Mouse (Mus musculus) right cerebral cortex, postnatal 4 days (tissue): ENCODE data around the gene Zfand3.

Source experiments
- DNase-seq: peaks from one replicate; pipeline ENCODE4 v3.0.0-alpha.2; 2022

The Zfand3 gene

GRCm38 (mm10) chr17:30236611-30237010 is 232.1 kb downstream of the Zfand3 start:
- no peak for DNase-seq

- no peak for DNase-seq
These were observed 233.1 kb downstream of the Zfand3 start for GRCm38 (mm10) chr17:30237600-30237999.

- DNase-seq, result no peak
These were observed 234.9 kb downstream of the Zfand3 start for GRCm38 (mm10) chr17:30239458-30239857.

GRCm38 (mm10) chr17:30240659-30241058 is 236.1 kb downstream of the Zfand3 start:
- no peak for DNase-seq

GRCm38 (mm10) chr17:30241061-30241460 is 236.5 kb downstream of the Zfand3 start:
- no peak for DNase-seq

- DNase-seq, result no peak
These were observed 237.3 kb downstream of the Zfand3 start for GRCm38 (mm10) chr17:30241720-30242322.

GRCm38 (mm10) chr17:30242647-30243046 is 238.1 kb downstream of the Zfand3 start:
- no peak for DNase-seq

- no peak for DNase-seq
These were observed 239.0 kb downstream of the Zfand3 start for GRCm38 (mm10) chr17:30243540-30243939.

GRCm38 (mm10) chr17:30244651-30245307 is 240.2 kb downstream of the Zfand3 start:
- no peak for DNase-seq

GRCm38 (mm10) chr17:30245308-30245706 is 240.8 kb downstream of the Zfand3 start:
- DNase-seq, result no peak

GRCm38 (mm10) chr17:30253028-30253427 is 248.5 kb downstream of the Zfand3 start:
- DNase-seq, result no peak

GRCm38 (mm10) chr17:30253924-30254323 is 249.4 kb downstream of the Zfand3 start:
- DNase-seq, result no peak

- no peak for DNase-seq
These were observed 251.5 kb downstream of the Zfand3 start for GRCm38 (mm10) chr17:30255928-30256560.

GRCm38 (mm10) chr17:30258480-30258879 is 253.9 kb downstream of the Zfand3 start:
- no peak for DNase-seq

GRCm38 (mm10) chr17:30259938-30260337 is 255.4 kb downstream of the Zfand3 start:
- no peak for DNase-seq
